14 mouse cellular contexts compared by ENCODE assay signal in the genomic region with DNA sequence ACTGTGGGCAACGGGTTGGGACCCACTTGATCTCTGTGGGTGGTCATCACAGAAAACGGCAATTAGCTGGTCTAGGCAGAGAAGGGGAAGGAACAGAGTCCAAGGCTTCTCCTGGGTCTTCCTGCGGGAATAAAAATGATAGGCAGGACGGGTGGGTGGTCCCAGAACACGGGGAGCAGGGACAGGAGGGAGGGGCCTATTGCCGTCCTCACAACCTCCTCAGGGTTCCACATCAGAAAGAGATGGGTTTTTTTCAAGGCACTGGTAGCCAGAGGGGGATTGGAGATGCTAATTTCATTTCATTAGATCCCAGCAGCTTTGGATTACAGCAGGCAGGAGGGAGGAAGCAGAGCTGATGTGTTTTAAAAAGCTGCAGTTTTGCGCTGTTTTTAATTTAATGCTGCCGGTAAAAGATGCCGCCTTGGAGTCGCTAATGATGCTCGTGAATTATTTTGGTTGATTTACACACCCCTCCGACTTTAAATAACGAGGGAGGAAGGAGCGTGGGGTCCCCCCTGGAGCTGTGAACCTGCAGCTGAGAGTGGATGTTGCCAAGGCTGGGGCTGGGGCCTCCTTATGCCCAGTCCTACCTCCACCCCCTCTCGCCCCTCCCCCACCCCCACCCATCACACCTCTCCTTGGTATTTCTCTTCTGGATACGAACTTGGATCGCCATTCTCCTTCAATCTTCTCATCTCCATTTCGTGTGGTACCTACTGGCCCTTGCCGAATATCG.
DNase-seq lines count a peak whose midpoint lies in the region; ATAC-seq and TF ChIP-seq lines count a peak whose summit lies in the region.
"Had no signal": no experiment of that assay in that cellular context is flagged by ENCODE, and none has a peak within 500 bp of the region (broad histone marks: within the 10 kb centered on the region; RNA-seq: fewer than 3 reads in every experiment).

No protein-coding gene starts in this region.

- TF ChIP-seq POLR2A in limb, embryonic 14.5 days (IDR thresholded peaks at IDR 0.05; ENCODE audit: borderline replicate concordance, extremely low read depth, insufficient read depth, insufficient read length): no peak

- no peaks in the 10 kb centered on the region for H3K36me3 ChIP-seq in kidney, embryonic 15.5 days
- H3K36me3 ChIP-seq in forebrain, embryonic 13.5 days (ENCODE audit: poor library complexity, severe bottlenecking): no peaks in the 10 kb centered on the region
- no peaks in the 10 kb centered on the region for H3K36me3 ChIP-seq in limb, embryonic 14.5 days (ENCODE audit: control insufficient read depth, insufficient read depth, low read length)
- H3K36me3 ChIP-seq: heart, embryonic 10.5 days had no signal

- no peak overlapping the region for H3K27ac ChIP-seq in kidney, embryonic 15.5 days
- no peak overlapping the region for H3K27ac ChIP-seq in forebrain, embryonic 13.5 days
- H3K27ac ChIP-seq in limb, embryonic 14.5 days (replicated peaks; ENCODE audit: low read depth, low read length): no peak overlapping the region
- H3K27ac ChIP-seq in gastrocnemius, adult 2 months: no peak overlapping the region
- H3K27ac ChIP-seq: heart, embryonic 10.5 days; macrophage had no signal

- WGBS in kidney, embryonic 15.5 days: 7% methylated on average over 20 of the region's 20 CpGs
- 3% methylated on average over 20 of the region's 20 CpGs for WGBS in forebrain, embryonic 13.5 days
- WGBS in limb, embryonic 14.5 days: 2% methylated on average over 20 of the region's 20 CpGs

- intact Hi-C loops in gastrocnemius, adult 2 months (cut with DNase I): no loop called here

- no peak for ATAC-seq in kidney, embryonic 15.5 days (replicated peaks; ENCODE audit: low FRiP score)
- peak; percentile 62 for ATAC-seq in forebrain, embryonic 13.5 days
- no peak for ATAC-seq in limb, embryonic 14.5 days (ENCODE audit: low FRiP score, low read depth)

- H3K9ac ChIP-seq in kidney, embryonic 15.5 days: no peak overlapping the region
- H3K9ac ChIP-seq in forebrain, embryonic 13.5 days: no peak overlapping the region
- H3K9ac ChIP-seq in limb, embryonic 14.5 days (ENCODE audit: low read depth, low read length, severe bottlenecking): no peak overlapping the region

- H3K4me3 ChIP-seq in kidney, embryonic 15.5 days (replicated peaks): no peak overlapping the region
- H3K4me3 ChIP-seq in forebrain, embryonic 13.5 days: no peak overlapping the region
- H3K4me3 ChIP-seq in limb, embryonic 14.5 days (replicated peaks; ENCODE audit: low read length): no peak overlapping the region
- H3K4me3 ChIP-seq in gastrocnemius, adult 2 months: no peak overlapping the region
- H3K4me3 ChIP-seq: erythroblast, embryonic 14.5 days had no signal

- peak overlapping the region; percentile 8 for H3K4me2 ChIP-seq in kidney, embryonic 15.5 days
- peak overlapping the region; percentile 38 for H3K4me2 ChIP-seq in forebrain, embryonic 13.5 days
- H3K4me2 ChIP-seq in limb, embryonic 14.5 days (replicated peaks; ENCODE audit: low read depth, low read length, severe bottlenecking): peak overlapping the region; percentile 32

- no peak for TF ChIP-seq CTCF in gastrocnemius, adult 2 months (IDR thresholded peaks at IDR 0.05)

- H3K9me3 ChIP-seq in kidney, embryonic 15.5 days (replicated peaks): 0 out of 2 replicates have a peak, but pooled peaks cover 3% of the 10 kb centered on the region
- peaks cover 7% of the 10 kb centered on the region; the same call in 1 of the 2 replicates for H3K9me3 ChIP-seq in forebrain, embryonic 13.5 days (replicated peaks)
- H3K9me3 ChIP-seq in limb, embryonic 14.5 days (ENCODE audit: control insufficient read depth, low read length): no peaks in the 10 kb centered on the region; the same call in 1 of the 2 replicates

- H3K27me3 ChIP-seq in kidney, embryonic 15.5 days: peaks cover 36% of the 10 kb centered on the region
- 0 out of 2 replicates have a peak, but pooled peaks cover 22% of the 10 kb centered on the region for H3K27me3 ChIP-seq in forebrain, embryonic 13.5 days
- no peaks in the 10 kb centered on the region for H3K27me3 ChIP-seq in limb, embryonic 14.5 days (ENCODE audit: control insufficient read depth, insufficient read depth, low read length)

- H3K4me1 ChIP-seq in kidney, embryonic 15.5 days: peaks cover 23% of the 10 kb centered on the region
- H3K4me1 ChIP-seq in forebrain, embryonic 13.5 days: peaks cover 20% of the 10 kb centered on the region
- H3K4me1 ChIP-seq in limb, embryonic 14.5 days (ENCODE audit: control insufficient read depth, insufficient read depth, low read length): peaks cover 10% of the 10 kb centered on the region

- no peak for DNase-seq in kidney, postnatal 4 days
- DNase-seq in limb, embryonic 14.5 days (ENCODE audit: low spot score): peak; percentile 15
- DNase-seq in retina, embryonic 14.5 days (ENCODE audit: low spot score): peak; percentile 37
- no peak for DNase-seq in layer of hippocampus, postnatal 10 days (ENCODE audit: low spot score in 2 of 2)
- no peak for DNase-seq in gastrocnemius, adult 2 months
- no peak for DNase-seq in layer of hippocampus, adult 9-10 months (ENCODE audit: low spot score)
- DNase-seq: B cell, adult 2 months; kidney, adult 18-20 months; left cerebral cortex, postnatal 4 days had no signal

Comparison
In these comparisons a context has a peak if more than half of its experiments do, and no peak if none do; other contexts are left out.
1. DNase-seq: peak in limb, embryonic 14.5 days (single experiment) and retina, embryonic 14.5 days (single experiment); none in kidney, postnatal 4 days (0 of 2), layer of hippocampus, postnatal 10 days (0 of 2), gastrocnemius, adult 2 months (single experiment) and layer of hippocampus, adult 9-10 months (single experiment).
2. Peak in every context shown above with its lines, with median percentiles within 50 percentile points of each other: H3K4me2 ChIP-seq.